Mouse (Mus musculus) cerebellum, postnatal 10 days (tissue): ENCODE data around the gene Styk1.

Experiments used
- DNase-seq, 2 experiments: peaks; one replicate each; pipeline ENCODE4 v3.0.0; 2021; ENCODE audit warnings: mixed read lengths in 2 of 2

Gene Styk1

GRCm38 (mm10) chr6:131367101-131367500, 13.7 kb upstream of the Styk1 start:
- DNase-seq: peak; percentile 49 to 58

DNA sequence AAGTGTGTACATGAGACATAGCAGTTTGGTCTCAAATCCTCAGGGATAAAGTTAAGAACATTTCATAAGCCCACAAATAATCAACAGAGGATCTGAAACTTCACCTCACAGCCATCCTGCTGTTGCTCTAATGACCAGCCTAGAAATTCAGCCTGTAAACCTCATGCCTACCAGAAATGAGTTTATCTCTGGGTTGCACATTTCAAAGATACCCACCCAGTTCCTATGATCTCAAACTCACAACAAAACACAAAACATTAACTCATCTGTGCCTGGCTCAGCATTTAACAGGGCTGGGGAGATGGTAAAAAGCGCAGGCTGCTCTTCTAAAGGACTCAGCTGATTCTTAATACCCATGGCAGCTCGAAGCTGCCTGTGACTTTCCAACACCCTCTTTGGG, 11.0 kb upstream of the Styk1 start:
- DNase-seq: no peak

- DNase-seq: no peak
These were observed 9.8 kb upstream of the Styk1 start for GRCm38 (mm10) chr6:131362987-131363765.

- DNase-seq: no peak
These were observed 7.3 kb upstream of the Styk1 start for GRCm38 (mm10) chr6:131360693-131361092.

GRCm38 (mm10) chr6:131359543-131359942, 6.1 kb upstream of the Styk1 start:
- DNase-seq: no peak

DNA sequence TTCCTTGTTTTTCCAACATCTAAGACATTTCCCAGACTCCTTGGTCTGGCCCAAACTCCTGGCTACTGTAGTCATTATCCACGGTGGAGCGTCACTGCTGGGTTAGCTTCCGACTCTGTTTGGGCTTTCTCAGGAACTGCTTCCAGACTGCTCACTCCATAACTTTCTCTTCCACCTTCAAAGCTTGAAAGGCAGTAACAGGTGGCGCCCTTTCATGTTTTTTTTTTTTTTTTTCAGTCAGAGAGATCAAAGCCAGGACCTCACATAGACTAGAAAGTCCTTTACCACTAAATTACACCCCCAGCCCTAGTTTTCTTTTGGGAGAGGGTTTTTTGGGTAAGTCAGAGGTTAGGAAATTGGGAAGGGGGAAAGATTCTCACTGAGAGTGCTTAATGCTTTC, 1.5 kb upstream of the Styk1 start:
- no peak for DNase-seq

- DNase-seq: no peak
These were observed 6.4 kb downstream of the Styk1 start for GRCm38 (mm10) chr6:131347026-131347425.

DNA sequence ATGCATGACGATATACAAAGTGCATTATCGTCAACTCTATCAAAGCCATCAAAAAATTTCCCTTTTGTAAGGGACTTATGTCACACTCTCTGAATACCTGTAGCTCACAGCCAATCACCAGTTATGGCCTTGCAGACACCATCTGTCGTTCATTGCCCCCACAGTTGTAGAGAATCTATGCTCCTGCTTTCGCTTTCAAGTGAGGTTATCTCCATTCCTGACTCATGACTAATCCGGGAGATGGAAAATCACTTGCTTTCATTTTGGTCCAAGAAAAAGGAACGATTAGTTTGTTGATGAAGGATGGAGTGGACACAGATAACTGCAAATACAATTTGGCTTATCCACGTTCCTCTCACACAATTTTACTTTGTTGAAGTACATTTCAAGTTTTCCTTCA, 9.1 kb downstream of the Styk1 start:
- DNase-seq: no peak

GRCm38 (mm10) chr6:131340082-131340481, 13.3 kb downstream of the Styk1 start:
- no peak for DNase-seq

DNA sequence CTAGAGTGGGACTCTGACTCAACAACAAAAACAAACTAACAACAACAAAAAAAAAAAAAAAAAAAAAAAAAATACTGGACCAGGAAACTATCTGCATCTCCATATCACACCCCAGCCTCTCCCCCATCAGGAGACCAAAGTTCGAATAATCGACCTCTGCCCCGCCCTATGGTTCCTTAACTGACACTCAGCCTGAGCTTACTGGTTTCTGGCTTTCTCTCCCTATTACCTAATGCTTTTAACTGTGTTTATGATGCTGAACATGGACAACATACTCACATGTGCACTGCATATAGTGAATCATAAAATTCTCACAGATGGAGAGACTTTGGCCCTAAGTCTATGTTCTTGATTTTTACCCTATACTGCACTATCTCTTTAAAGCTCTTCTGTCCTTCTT, 14.1 kb downstream of the Styk1 start:
- DNase-seq: no peak

GRCm38 (mm10) chr6:131338787-131339186, 14.6 kb downstream of the Styk1 start:
- DNase-seq: no peak

DNA sequence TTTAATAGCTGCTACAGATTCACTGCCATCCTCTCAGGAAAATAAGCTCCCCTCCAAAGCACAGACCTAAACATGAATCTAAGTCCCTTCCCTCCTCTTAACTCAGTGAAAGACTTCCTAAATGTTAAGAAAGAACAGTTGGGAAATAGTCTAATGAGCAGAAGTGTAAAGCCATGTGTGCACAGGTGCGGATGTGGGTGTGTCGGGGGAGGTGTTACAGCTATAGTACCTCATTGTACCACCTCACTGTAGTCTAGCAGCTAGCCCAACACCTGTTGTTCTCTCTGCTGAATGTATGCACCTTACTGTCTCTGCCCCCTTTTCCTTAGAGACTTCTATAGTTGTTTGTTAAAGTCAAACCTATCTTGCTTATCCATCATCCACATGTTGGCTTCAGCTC, 26.3 kb downstream of the Styk1 start:
- no peak for DNase-seq

DNA sequence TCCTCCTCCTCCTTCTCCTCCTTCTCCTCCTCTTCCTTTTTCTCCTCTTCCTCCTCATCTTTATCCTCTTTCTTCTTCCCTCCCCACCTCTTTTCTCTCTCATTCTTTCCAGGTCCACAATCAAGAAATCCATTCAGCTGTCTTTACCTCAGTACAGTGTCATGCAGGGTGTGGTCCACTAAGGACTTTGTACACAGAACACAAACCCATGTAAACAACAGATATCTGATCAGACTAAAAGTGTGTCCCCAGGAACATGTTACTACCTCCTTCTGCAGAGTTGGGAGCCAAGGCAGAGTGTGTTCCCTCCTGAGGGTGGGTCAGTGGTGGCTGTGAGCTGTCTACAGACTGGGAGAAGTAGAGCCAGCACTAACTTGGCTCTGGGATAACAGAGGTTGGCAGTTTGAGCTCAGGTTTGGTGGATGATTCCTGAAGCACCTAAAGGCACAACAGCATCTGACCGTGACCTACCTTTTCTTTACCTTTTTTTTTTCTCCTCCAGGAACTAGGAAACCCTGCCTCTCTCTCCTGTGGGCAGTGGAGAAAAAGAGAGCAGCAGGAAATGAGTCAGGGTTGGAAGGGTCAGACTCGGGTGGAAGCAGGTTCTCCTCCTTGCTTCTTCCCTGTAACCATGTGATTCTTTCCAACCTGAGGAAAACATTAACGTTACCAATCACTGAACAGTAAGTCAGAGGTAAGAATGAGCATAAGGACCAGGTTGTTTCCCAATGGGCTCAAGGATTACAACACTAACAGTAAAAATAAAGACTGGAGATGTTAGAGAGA, 31.4 kb downstream of the Styk1 start:
- DNase-seq: no peak

- DNase-seq: no peak
These were observed 37.0 kb downstream of the Styk1 start for GRCm38 (mm10) chr6:131316155-131317101.

- no peak for DNase-seq
These were observed 45.4 kb downstream of the Styk1 start for GRCm38 (mm10) chr6:131308031-131308430.

- no peak for DNase-seq
These were observed 48.6 kb downstream of the Styk1 start for GRCm38 (mm10) chr6:131304776-131305175.

DNA sequence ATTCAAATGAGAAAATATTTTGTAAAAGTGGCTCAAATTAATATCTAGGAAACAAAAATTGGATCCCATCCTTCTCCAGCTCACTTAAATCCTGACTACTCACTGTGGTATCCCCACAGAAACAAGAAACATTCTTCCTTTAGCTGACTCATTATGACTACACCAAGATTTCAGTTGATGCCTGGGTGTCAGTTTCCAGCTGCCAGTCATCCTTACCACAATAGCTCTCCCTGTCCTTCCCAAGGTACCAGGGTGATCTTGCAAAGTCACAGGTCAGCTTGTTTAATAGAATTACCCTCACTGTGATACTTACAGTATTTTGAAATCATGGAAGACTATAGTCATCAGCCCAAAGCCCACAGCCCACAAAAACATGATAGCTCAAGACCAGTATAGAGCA, 54.9 kb downstream of the Styk1 start:
- no peak for DNase-seq

- no peak for DNase-seq
These were observed 58.8 kb downstream of the Styk1 start for GRCm38 (mm10) chr6:131294435-131295112.

DNA sequence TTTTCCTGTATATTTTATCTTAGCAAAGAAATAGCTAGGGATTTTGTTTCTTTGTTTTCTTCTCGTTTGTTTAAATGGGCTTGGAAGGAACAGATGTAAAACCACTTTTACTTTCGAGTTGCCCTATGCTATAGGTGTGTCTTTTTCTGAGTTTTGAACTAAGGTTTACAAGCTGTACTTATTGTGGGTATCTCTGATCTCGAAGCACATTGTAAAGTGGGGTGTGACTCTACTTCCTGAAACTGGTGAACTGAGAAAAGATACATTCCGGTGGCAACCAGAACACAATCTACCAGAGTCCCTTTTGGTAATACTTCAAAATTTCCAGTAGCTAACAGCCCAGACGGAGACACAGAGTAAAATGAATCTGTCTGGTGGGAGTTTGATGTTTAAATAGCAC, 59.5 kb downstream of the Styk1 start:
- no peak for DNase-seq

DNA sequence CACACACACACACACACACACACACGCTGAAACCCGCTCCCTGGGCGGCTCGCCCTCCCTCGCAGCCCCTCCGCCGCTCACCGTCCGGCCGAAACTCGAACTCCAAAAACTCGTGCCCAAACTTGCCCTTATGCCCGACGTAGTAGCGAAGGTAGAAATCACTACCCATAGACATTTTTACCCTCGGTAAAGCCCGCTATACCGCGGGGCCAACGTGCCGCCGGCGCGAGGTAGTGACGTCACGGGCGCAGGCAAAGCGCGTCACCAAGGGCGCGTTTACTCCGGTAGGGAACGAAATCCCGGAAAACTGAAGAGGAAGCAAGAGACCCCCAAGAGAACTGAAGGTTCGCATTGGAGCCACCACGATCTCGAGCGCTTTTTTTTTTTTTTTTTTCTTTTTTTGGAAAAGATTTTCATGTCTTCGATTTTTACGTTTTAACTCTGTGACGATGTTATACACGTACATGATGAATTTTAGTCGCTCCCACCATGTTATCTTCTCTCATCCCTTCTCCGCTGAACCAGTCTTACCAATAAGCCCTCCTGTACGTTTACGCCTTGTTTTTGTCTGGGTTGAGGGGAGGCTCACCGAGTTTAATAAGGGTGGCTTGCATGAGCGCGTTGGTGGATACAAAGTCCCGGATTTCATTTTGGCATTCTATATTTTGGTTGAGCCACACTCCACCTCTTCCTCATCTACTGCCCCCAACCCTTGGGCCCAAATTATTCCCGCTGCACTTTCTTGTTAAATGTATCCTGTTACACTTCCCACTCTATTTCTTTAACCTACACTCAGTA, 60.2 kb downstream of the Styk1 start, which contains the start of gene Magohb:
Gene Magohb, minus strand, starts transcription at position 254 of the 798 bp plus-strand sequence.
- DNase-seq: peak; percentile 96 to 98

- peak; percentile 14 to 15 for DNase-seq
These were observed 61.0 kb downstream of the Styk1 start for GRCm38 (mm10) chr6:131292276-131292990.
